Mouse (Mus musculus): ENCODE measurements around the gene Adam19. TPM values are rescaled to one million over a fixed set of nuclear protein-coding genes. Genes with fewer than 3 reads are reported as not detected.

The Adam19 gene
- total RNA-seq, 2 experiments from 2014 or later = 161 to 163 TPM

DNA sequence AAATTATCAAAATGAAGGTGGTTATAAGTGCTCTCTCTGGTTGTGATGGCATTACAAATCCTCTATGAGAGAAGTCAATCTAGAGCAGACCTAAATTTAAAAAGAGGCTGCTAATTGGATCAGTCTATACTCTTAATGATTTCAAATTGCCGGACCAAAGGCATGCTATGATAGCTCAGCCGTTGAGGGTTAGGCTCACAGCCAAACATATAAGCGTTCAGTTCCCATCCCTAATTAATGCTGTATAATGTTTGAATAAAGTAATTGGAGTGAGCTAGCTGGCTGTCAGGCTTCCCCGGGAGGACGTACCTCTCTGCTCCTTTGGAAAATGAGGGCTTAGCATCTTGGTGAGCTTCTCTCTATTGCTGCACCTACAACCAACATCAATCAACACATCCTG, 53.4 kb downstream of the Adam19 start:
- DNase-seq = no peak

DNA sequence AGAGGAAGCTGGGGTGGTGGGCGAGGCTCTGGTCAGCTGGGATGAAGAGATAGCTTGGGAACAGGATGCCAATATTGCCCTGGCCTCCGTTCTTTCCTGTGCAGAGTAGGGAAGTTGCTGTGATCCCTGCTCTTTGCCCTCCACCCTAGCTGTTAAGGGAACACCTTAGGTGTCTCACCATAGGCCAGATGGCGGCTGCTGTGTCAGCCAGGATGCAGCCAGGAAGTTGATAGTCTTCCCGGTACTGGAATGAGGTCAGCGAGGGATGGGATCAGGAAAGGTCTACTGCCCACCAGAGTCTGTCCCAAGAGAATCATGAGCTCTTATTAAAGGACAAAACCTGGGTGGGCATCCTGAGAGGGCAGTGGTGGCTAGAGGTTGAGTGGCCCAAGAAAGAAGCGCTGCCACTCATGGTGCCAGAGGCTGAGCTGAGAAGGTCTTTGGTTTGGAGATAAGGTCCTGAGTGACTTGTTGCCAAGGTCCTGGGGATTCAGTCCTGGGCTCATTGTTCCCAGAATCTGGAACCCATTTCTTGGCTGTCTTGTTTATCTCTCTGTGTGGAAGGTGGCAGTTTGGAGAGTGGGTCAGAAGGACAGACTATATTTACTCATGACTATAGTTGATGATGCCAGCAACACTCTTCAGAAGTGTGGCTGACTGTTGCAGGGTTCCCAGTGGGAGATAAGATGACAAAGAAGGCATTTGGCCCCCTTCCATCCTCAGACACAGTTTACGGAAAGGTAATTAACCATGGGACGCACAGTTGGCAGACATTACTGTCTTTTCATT, 54.6 kb downstream of the Adam19 start:
- DNase-seq = peak; percentile 71

DNA sequence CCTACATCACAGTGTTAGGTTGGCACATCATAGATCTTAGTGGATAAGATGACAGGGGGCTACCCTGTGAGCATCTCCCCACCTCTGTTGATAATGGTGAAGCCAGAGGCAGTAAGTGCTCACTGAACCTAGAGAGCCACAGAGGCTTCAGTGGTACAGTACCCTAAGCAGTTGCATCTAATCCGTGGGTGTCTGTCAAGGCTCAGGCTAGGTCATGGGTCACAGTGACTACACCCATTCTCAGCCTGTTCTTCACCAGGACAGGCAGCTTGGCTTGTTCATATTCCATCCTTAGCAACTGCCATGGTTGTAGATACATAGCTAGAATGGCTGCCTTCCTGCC, 55.1 kb downstream of the Adam19 start:
- DNase-seq = no peak

DNA sequence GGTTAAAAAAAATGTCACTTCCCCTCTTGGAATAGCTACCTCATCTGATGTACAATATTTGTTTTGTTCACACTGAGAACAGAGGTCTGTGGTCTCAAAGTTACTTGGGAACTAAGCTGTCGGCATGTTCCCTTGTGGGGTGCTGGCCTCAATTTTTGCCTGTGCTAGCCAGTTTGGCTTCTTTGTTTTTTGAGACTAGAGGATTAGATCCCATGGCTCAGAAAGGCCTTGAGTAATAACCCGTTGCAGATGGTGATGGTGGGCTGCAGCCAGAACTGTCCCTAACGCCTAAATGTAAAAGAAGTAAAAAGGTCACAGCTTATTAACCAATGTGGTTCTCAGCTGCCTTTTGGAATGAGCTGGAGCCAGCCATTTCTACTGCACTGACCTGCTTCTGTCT, 57.4 kb downstream of the Adam19 start:
- no peak for DNase-seq

DNA sequence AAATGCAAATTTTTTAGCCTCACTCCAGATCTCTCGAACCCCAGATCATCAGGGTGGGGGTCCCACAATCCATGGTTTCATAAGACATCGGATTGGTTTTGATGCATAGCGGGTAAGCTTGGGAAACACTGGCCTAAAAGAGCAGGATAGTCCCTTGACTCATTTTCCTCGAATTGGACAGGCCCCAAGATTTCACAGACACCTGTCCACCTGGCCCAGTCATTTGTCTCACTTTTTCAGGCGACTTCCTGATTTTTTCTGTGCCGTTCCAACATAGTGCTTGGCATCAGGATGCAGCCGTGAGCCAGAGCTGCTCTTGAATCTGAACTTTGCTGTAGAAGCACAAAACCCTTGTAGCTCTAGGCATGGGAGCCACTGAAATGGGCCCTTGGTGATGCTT, 58.4 kb downstream of the Adam19 start:
- DNase-seq = no peak

DNA sequence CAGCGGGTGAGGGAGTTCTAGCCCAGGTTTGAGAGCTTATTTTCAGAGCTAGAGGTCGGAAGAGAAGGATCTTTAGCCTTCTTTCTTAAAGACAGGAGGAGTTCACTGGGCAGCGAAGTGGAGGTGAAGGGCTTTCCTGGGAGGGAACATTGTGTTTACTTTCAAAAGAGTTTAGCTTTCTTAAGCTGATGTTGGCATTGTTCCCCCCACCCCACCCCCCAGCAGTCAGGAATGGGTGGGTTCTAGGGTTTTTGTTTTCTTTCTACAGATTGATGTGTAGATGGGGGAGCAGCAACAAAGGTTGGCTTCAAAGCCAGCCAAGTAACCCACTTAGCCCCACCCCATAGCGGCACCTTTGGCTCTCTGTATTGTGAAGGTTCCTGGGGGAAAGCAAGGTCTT, 59.2 kb downstream of the Adam19 start:
- DNase-seq = no peak

DNA sequence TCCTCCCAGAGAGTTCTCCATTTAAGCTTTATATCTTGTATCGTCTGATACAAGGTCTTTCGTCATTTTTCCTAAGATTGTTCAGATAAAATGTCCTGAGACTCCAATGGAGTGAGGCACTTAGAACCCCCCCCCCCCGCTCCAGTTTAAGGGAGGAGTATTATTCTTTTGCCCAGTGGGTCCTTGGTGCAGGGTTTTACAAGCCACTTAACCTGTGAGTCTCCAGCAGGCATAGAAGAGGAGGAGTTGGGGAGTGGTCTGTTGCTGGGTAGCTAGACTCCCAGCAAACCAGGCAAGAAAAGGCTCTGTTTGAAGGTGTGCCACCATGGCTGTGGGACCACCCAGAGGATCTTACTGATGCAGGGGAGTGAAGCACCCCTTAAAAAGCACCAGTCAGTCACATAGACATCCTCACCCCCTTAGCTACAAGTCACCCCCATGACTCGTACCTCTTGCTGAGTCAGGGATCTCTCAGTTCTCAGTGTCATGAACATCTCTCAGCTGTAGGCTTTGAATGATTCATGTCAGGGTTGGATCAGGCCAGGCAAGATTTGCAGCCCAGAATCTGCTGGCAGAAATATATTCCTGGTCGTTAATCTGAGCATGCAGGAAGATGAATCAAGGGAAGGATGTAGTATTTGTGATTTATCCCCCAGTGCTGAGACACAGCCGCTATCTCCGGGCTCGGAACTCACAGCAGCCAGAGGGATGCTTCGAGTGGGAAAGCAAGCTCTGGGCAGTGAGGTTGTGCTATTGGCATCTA, 59.8 kb downstream of the Adam19 start:
- DNase-seq = no peak

DNA sequence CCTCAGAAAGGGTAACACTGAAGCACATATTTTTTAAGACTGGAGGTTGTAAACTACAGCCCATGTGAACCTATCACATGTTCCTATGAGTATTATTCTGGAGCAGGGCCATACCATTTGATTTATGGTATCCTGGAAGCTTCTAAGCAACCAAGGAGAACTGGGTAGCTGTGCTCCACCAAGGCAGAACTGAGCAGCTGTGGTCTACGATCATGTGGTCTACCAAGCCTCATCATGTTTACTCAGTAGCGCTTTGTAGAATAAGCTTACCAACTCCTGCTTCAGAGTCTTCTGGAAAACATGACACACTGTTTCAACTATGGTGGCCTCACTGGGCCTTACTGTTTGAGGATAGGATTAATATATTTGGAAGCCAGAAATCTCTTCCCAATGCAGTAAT, 60.7 kb downstream of the Adam19 start:
- DNase-seq = no peak

DNA sequence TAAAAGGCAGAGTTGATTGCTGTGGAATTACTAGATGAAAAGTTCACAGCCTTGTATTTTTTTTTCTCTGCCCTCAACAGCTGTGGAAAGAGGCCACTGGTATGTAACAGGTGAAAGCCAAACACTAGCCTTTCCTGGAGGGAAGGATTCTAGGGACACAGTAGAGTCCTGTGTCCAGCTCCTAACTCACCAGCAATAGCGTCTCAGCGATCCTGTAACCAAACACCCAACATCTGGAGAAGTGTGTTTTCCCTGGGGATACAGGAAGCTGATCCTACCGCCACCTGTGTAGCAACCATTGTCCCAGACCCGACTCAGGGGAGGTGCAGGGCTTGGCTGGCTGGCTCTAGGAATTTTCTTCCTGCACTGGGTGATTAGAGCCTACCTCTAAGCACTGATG, 63.8 kb downstream of the Adam19 start:
- DNase-seq = no peak

DNA sequence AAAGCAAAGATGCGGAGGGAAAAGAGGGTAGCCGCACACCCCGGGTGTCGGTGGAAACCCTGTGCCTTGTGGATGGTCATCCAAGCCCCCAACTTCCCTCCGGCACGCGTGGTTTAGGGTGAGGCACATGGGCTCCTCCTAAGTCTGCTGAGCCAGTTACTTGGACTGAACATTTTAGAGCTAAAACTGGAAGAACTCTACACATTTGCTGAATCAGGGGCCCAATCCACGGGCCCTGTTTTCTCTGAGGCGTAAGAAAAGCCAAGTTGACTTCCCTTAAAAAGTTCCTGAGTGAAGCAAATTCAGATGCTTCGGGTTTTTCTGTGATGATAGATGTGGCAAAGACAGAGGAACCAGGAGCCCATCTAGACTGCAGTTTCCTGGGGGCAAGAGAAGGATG, 64.3 kb downstream of the Adam19 start:
- no peak for DNase-seq

DNA sequence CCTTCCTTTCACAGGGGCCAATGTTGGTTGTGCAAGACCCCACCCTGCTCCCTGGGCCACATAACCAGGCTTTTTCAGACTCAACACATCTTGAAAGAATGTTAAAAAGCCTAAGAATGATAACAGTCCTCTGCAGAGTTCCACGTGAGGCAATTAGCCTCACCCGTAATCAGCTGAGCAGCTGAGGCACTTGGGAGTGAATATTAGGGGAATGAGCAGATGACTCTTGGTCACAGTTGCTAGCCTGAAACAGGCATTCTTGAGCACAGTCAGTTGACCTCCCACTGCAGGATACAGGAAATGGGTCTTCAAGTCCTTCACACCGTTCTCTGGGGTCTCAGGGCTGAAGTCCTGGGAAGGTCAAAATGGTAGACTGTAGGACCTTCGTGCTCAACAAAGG, 65.9 kb downstream of the Adam19 start:
- DNase-seq = no peak

DNA sequence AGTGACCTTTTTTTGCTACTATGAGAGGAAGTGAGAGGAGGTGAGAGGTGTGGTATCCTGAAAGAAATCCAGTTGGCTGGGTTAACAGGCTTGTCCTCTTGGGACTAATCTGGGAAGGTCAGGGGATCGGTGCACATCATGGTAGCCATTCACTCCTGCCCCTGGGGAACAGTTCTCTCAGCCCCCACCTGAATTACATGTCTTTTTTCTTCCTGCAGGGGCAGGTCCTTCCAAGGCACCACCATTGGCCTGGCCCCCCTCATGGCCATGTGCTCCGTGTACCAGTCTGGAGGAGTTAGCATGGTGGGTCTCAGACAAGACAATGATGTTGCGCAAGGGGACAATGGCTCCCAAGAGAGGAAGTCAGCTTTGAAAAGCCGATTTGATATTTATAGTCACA, 67.1 kb downstream of the Adam19 start:
- DNase-seq = no peak

DNA sequence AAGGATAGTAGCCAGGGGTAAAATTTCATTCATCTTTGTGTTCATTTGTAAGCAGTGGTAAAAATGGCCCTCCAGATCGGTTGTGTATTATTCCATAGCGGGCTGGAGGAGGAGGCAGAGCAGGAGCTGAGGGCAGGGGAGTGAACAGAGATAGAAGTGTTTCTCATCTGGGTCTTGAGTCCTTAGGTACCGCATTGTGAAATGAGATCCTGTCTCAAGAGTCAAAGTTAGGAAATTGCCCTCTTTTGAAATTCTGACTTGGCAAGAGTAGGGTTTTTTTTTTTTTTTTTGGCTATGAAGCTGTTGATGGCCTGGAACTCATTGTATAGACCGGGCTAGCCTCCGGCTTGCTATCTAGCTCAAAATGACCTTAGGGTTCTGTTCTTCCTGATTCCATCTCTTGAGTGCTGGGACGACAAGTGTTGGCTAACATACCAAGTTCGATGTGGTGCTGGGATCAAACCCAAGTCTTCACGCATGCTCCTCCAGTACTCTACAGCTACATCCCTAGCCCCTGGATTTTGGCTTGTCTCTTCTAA, 67.6 kb downstream of the Adam19 start:
- DNase-seq = no peak

DNA sequence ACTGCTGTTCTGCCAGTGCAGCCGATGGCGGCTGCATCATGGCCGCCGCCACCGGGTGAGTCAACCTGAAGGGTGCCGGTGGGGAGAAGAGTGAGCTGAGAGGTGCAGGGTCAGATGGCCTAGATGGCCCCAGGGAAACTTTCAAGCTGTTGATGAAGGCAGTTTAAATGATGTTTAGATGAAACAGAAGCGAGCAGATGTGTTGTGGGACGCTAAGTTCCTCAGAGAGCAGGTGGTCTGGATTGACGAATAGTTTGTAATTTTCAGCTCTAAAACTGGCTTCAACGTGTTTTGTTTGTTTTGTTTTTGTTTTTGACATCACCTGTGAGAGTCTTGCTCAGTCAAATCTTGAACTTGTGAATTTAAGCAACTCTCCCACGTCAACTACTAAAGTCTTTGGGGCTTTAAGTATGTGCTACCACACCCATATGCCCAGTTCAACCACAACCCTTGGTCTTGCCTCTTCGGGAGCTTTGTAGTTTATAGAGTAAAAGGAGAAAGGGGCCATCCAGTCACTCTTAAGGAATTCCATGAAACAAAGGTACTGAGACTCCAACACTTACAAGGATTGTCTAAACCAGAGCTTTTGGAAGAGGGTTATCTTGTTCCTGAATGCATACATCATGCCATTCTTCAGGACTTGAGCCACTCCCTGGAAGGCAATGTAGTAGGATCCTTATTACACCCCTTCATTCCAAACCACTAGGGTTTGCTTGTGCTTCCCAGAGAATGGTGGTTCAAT, 69.5 kb downstream of the Adam19 start:
- DNase-seq = no peak

DNA sequence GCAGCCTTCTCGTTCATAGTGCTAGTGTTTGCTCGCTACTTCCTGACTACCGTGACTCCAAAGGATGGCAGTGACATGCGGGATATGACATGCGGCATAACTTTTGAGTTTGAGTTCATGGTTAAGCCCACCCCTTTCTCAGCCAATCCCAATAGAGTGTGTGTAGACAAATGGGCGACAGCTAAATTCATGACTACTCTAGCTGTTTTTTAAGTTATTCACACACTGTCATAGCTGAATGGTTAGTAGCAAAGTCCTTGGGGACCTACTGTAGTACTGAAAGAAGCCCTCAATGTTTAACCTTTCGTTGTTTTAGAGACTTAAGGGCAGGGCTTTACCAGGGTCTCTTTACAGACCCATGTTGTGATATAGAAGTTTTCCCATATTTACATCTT, 70.0 kb downstream of the Adam19 start:
- no peak for DNase-seq

DNA sequence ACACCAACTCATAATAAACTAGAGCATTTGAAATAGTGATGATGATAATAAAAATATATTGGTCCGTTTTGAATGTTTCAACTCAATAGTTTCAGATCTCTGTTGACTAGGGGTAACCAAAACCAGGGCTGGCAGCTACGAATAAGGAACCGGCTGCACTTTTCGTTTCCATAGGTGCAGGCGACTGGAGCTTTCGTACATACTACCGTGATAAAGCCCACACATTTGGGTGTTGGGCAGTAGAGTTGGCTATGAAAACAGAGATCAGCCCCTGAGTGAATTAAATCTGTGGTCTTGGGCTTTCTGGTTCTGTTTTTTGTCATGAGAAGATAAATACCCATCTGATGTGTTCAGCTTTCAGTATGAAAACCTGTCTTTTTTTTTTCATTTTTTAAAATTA, 70.5 kb downstream of the Adam19 start:
- no peak for DNase-seq

DNA sequence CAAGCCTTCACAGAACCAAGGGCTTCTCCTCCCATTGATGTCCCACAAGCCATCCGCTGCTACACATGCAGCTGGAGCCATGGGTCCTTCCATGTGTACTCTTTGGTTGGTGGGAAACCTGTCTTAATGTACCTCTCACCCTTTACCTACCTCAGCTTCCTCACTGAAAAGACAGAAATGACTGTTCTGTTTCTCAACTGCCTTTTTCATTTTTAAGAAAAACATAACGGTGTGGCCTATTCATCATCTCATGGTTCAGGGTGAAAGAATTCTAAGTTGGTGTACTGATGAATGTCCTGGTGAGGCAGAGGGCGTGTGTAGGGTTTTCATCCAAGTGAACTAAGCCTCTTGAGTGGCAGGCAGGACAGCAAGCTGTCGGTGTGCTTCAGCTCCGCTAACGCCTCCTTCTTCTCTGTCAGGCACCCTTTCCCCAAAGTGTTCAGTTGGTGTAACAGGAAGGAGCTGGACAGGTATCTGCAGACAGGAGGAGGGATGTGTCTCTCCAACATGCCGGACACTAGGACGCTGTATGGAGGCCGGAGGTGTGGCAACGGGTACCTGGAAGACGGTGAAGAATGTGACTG, 71.1 kb downstream of the Adam19 start:
- DNase-seq = no peak

DNA sequence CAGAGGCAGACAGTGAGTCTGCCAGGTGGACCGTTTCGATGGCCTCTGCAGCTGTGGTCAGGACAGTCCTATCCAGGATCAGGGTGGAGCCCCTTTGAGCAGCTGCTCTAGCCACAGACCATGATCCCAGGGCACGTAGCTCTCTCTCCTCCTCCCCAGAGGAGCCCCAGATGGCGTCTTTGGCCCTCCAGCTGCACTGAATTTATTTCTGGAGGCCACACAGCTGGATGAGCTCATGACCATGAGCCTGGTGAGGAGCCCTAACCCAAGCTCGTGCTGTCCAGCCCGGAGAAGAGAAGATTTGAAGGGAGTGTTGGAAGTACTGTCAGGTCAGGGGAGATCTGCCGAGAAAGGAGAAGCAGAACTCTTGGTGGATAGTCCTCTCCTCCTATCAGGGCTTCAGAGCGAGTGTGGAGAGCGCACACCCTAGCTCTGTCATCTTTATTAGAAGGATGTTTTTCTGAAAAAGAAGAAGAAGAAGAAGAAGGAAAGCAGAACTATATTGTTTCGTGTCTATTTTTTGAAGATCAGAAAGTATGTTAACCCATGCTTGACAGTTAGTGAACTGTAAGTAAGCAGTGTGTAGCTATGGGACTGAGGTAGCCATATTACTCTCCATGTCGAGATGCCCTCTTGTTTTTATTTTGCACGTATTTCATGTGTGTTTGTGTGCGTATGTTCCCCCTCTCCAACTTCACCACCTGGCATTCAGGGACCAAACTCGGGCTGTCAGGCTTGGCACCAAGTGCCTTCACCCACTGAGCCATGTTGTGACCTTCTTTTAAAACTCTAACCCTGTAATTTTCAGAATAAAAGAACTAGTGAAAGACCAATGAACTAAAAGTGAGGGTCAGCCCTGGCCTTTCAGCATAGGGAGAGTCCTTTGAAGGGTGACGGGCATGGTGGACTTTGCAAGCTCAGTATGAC, 72.1 kb downstream of the Adam19 start:
- peak; percentile 67 for DNase-seq

DNA sequence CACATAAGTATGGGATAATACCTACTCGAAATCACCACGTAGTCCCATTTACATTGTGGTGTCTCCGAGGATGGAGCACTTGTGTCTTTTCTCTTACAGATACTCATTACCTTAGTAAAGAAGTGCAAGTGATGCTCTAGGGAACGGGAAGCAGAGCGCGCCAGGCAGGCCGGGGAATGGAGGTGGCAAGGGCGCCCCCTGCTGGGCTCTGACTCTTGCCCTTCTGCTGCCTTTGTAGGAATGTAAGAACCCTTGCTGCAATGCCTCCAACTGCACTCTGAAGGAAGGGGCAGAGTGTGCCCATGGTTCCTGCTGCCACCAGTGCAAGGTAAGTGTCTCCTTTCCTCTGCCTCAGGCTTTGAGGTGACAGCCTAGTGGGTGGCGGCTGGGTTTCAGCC, 72.8 kb downstream of the Adam19 start:
- DNase-seq = peak; percentile 88

DNA sequence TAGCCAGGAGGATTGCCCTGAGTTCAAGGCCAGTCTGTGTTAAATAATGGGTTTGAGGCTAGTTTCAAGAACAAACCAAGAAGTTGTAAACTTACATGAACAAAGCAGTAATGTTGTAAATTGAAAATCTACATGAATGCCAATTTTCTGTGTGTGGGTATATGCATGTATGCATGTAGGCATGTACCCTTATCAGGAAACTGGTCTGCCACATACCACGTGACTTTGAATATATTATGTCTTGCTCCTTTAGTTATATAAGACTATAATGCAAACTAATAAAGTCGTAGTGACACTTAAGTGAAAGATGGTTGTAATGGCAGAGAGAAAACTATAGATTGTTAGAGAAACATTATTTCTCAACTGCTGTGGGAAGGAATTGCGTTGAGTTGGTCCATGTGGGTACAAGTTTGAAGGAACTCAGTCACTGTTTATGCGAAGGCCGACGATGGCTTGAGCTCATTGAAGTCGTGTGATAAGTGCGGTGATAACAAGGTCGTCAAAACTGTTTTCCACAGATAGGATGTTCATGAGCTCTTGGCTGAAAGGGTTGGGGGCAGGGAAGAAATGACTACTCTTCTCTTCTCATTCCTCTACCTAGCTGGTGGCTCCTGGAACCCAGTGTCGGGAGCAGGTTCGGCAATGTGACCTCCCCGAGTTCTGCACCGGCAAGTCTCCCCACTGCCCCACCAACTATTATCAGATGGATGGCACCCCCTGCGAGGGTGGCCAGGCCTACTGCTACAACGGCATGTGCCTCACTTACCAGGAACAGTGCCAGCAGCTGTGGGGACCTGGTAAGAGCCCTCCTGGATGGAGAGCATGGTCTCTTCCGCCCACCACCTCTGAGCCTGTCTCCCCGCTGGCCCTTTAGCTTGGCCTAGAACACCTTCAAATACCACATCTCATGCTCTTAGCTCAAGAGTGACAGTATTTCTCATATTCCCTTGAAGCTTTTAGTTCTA, 75.5 kb downstream of the Adam19 start:
- DNase-seq = no peak

DNA sequence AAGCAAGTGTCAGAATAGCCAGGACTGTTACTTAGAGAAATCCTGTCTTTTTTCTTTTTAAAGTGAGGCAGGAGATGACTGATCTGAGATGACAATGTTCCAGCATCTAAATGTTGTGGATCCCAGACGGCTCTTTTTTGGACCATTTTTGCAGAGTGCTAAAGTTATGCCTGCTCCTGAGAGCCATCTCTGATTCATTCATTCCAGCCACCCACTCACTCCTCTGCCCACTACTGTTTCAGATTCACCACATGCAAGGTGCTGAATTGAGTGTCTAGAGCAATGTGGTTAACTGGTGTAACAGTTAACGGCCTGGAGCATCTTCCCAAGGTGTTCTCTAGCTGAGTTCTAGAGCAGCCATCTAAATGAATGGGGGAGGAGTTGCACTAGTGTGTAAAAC, 79.1 kb downstream of the Adam19 start:
- no peak for DNase-seq

All from heart, postnatal 4 days (tissue).